Mouse (Mus musculus): Measurements from ENCODE around the gene Hes6. TPM values are rescaled to one million over a fixed set of nuclear protein-coding genes. Genes with fewer than 3 reads are reported as not detected.

The Hes6 gene
- polyA plus RNA-seq, 1 experiment, result 144 TPM

GRCm38 (mm10) chr1:91398260-91399062 lies 15.4 kb downstream of the Hes6 start, which contains the start of gene Ilkap:
TSS of gene Ilkap (minus strand) at chr1:91398815.
- no peak for TF ChIP-seq CTCF (IDR thresholded peaks at IDR 0.05; ENCODE audit: borderline replicate concordance, extremely low read depth, insufficient read depth, insufficient read length)
- TF ChIP-seq POLR2A (IDR thresholded peaks at IDR 0.05; ENCODE audit: borderline replicate concordance, extremely low read depth, insufficient read depth, insufficient read length, poor library complexity, severe bottlenecking), result peak; percentile 92; the same call in 1 of the 2 replicates
- peak; percentile 95 for DNase-seq (ENCODE audit: low read depth)

DNA sequence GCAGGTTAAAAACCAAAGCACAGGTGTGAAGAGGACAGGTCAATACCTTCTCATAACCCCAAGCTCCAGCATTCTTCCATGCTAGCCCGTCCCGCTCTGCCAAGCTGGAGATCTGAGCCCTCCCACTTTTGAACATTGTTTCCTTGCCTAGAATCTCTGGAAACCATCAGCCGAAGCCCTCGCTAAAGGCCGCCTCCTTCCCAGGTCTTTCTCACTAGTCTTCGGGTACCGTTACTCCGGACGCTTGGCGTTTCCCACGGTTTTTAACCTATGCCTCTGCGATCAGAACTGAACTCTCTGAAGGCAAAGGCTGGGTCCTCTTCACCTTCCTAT lies 15.9 kb downstream of the Hes6 start:
- no peak for DNase-seq (ENCODE audit: low read depth)
- TF ChIP-seq POLR2A (IDR thresholded peaks at IDR 0.05; ENCODE audit: borderline replicate concordance, extremely low read depth, insufficient read depth, insufficient read length, poor library complexity, severe bottlenecking), result no peak
- TF ChIP-seq CTCF (IDR thresholded peaks at IDR 0.05; ENCODE audit: borderline replicate concordance, extremely low read depth, insufficient read depth, insufficient read length), result no peak

DNA sequence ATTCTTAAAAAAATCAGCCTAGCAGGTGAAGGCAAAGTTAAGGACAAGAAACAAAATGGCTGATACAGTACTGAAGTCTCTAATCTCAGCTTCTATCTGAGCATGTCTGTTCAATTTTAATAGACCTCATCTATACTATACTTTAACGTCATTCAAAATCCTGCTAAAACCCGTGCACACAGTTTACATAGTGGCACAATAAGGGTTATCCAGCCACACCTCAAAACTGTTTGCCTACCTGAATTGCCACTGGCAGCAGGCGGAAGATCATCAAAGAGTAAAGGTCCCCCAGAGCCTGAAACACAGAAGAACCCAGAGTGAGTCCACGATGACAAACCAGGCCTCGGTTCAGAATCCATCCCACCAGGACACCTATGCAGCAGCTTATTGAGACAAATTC lies 23.5 kb downstream of the Hes6 start:
- DNase-seq (ENCODE audit: low read depth), result no peak
- no peak for TF ChIP-seq POLR2A (IDR thresholded peaks at IDR 0.05; ENCODE audit: borderline replicate concordance, extremely low read depth, insufficient read depth, insufficient read length, poor library complexity, severe bottlenecking)
- no peak for TF ChIP-seq CTCF (IDR thresholded peaks at IDR 0.05; ENCODE audit: borderline replicate concordance, extremely low read depth, insufficient read depth, insufficient read length)

- no peak for DNase-seq (ENCODE audit: low read depth)
- TF ChIP-seq CTCF (IDR thresholded peaks at IDR 0.05; ENCODE audit: borderline replicate concordance, extremely low read depth, insufficient read depth, insufficient read length), result no peak
- TF ChIP-seq POLR2A (IDR thresholded peaks at IDR 0.05; ENCODE audit: borderline replicate concordance, extremely low read depth, insufficient read depth, insufficient read length, poor library complexity, severe bottlenecking), result no peak
Observed at GRCm38 (mm10) chr1:91381091-91381471, 32.8 kb downstream of the Hes6 start.

- TF ChIP-seq POLR2A (IDR thresholded peaks at IDR 0.05; ENCODE audit: borderline replicate concordance, extremely low read depth, insufficient read depth, insufficient read length, poor library complexity, severe bottlenecking) (no peak), CTCF (IDR thresholded peaks at IDR 0.05; ENCODE audit: borderline replicate concordance, extremely low read depth, insufficient read depth, insufficient read length) (peak; percentile 78; the same call in 1 of the 2 replicates)
- peak; percentile 88 for DNase-seq (ENCODE audit: low read depth)
Observed at GRCm38 (mm10) chr1:91380453-91381090, 33.3 kb downstream of the Hes6 start.

DNA sequence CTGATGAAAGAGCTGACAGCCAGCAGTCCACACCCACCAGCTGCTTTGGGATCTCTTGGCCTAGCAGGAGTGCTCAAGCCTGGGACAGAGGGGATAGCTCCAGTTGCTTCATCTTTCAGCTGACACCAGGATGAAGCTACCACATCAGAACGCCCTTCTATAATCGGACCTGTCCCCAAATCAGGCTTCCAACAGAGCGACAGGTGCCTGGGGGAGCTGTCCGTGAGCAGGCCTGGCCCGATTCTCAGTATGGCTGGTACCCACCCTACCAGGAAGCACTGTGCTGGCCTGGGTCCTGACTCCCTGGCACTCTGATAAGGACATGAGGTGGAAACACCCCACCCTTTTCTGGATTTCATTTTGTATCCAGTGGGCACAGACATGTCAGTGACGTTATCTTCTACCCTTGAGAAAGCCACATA lies 40.4 kb downstream of the Hes6 start:
- DNase-seq (ENCODE audit: low read depth), result no peak
- TF ChIP-seq POLR2A (IDR thresholded peaks at IDR 0.05; ENCODE audit: borderline replicate concordance, extremely low read depth, insufficient read depth, insufficient read length, poor library complexity, severe bottlenecking) (no peak), CTCF (IDR thresholded peaks at IDR 0.05; ENCODE audit: borderline replicate concordance, extremely low read depth, insufficient read depth, insufficient read length) (no peak)

DNA sequence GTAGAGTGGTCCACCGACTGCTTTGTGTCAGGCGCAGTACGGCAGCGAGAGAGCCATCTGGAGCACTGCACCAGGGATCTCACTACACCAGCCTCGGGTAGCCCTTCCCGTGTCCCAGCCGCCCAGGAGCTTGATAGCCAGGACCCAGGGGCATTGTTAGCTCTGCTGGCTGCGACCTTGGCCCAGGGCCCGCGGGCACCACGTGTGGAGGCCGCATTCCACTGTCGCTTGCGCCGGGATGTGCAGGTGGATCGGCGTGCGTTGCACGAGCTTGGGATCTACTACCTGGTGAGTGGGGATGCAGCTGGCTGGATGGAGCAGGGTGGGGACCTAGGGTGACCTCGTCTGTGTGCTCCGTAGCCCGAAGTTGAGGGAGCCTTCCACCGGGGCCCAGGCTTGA lies 43.8 kb downstream of the Hes6 start:
- DNase-seq (ENCODE audit: low read depth), result no peak
- TF ChIP-seq CTCF (IDR thresholded peaks at IDR 0.05; ENCODE audit: borderline replicate concordance, extremely low read depth, insufficient read depth, insufficient read length) (no peak), POLR2A (IDR thresholded peaks at IDR 0.05; ENCODE audit: borderline replicate concordance, extremely low read depth, insufficient read depth, insufficient read length, poor library complexity, severe bottlenecking) (no peak)

DNA sequence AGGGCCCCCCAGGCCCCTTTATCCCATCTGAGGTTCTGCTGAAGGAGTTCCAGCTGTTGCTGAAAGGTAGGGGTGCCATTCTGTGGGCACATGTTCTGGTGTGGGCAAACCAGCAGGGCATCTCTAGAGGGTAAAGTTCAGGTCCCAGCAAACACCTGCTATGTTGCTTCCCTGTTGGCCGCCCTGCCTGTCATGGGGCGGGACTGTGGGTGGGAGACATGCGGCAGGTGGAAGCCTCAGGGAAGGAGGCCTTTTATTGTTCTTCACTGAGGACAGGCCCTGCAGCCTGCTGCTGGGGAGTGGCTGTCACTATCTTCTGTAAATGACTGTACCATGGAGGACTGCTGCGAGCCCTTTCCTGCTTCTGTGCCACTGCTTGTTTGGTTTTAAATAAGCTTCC lies 44.4 kb downstream of the Hes6 start:
- TF ChIP-seq POLR2A (IDR thresholded peaks at IDR 0.05; ENCODE audit: borderline replicate concordance, extremely low read depth, insufficient read depth, insufficient read length, poor library complexity, severe bottlenecking) (no peak), CTCF (IDR thresholded peaks at IDR 0.05; ENCODE audit: borderline replicate concordance, extremely low read depth, insufficient read depth, insufficient read length) (no peak)
- no peak for DNase-seq (ENCODE audit: low read depth)

GRCm38 (mm10) chr1:91367295-91367694 lies 46.5 kb downstream of the Hes6 start:
- DNase-seq (ENCODE audit: low read depth), result no peak
- TF ChIP-seq POLR2A (IDR thresholded peaks at IDR 0.05; ENCODE audit: borderline replicate concordance, extremely low read depth, insufficient read depth, insufficient read length, poor library complexity, severe bottlenecking), result no peak

GRCm38 (mm10) chr1:91366215-91367108 lies 47.4 kb downstream of the Hes6 start, which contains the start of gene Erfe:
TSS of gene Erfe (plus strand) at chr1:91366430.
- peak; percentile 56 for DNase-seq (ENCODE audit: low read depth)
- peak; percentile 69 for TF ChIP-seq CTCF (IDR thresholded peaks at IDR 0.05; ENCODE audit: borderline replicate concordance, extremely low read depth, insufficient read depth, insufficient read length)
- no peak for TF ChIP-seq POLR2A (IDR thresholded peaks at IDR 0.05; ENCODE audit: borderline replicate concordance, extremely low read depth, insufficient read depth, insufficient read length, poor library complexity, severe bottlenecking)

- no peak for DNase-seq (ENCODE audit: low read depth)
Observed at GRCm38 (mm10) chr1:91365816-91366214, 48.0 kb downstream of the Hes6 start.

More at GRCm38 (mm10) chr1:91365816-91366214, 48.0 kb downstream of the Hes6 start:
- TF ChIP-seq POLR2A (IDR thresholded peaks at IDR 0.05; ENCODE audit: borderline replicate concordance, extremely low read depth, insufficient read depth, insufficient read length, poor library complexity, severe bottlenecking) (no peak), CTCF (IDR thresholded peaks at IDR 0.05; ENCODE audit: borderline replicate concordance, extremely low read depth, insufficient read depth, insufficient read length) (no peak)

Data from brain, embryonic 14.5 days (tissue).